Mouse (Mus musculus): ENCODE data around the gene Pla2g6. TPM values are rescaled to one million over a fixed set of nuclear protein-coding genes. Genes with fewer than 3 reads are reported as not detected.

The Pla2g6 gene
- polyA plus RNA-seq, 1 experiment from 2014 or later: 17.4 TPM

- Histone ChIP-seq H3K4me2 (replicated peaks; ENCODE audit: low read depth, low read length) (no peak overlapping the region), H3K27me3 (ENCODE audit: control insufficient read depth, insufficient read depth, low read length) (peaks cover 5% of the 10 kb centered on the region; the same call in 1 of the 2 replicates), H3K9me3 (ENCODE audit: control insufficient read depth, low read depth, low read length) (no peaks in the 10 kb centered on the region), H3K36me3 (ENCODE audit: control insufficient read depth, insufficient read depth, low read length) (no peaks in the 10 kb centered on the region), H3K4me3 (ENCODE audit: low read depth, low read length) (no peak overlapping the region), H3K9ac (replicated peaks; ENCODE audit: low read depth, low read length) (no peak overlapping the region), H3K4me1 (ENCODE audit: control insufficient read depth, insufficient read depth, low read length) (0 out of 2 replicates have a peak, but pooled peaks cover 3% of the 10 kb centered on the region), H3K27ac (ENCODE audit: low read length) (no peak overlapping the region)
- ATAC-seq (ENCODE audit: insufficient number of reproducible peaks, insufficient read depth, low FRiP score, low read depth): no peak
- 27% methylated on average over 17 of the region's 17 CpGs for WGBS
Observed at GRCm38 (mm10) chr15:79258521-79258920, 69.7 kb downstream of the Pla2g6 start.

- Histone ChIP-seq H3K27ac (ENCODE audit: low read length) (no peak within 1 kb of the TSS), H3K27me3 (ENCODE audit: control insufficient read depth, insufficient read depth, low read length) (0 out of 2 replicates have a peak, but pooled peaks cover 6% of the 10 kb centered on the region), H3K36me3 (ENCODE audit: control insufficient read depth, insufficient read depth, low read length) (no peaks in the 10 kb centered on the region), H3K4me2 (replicated peaks; ENCODE audit: low read depth, low read length) (no peak within 1 kb of the TSS), H3K9ac (replicated peaks; ENCODE audit: low read depth, low read length) (no peak within 1 kb of the TSS), H3K4me1 (ENCODE audit: control insufficient read depth, insufficient read depth, low read length) (0 out of 2 replicates have a peak, but pooled peaks cover 8% of the 10 kb centered on the region), H3K9me3 (ENCODE audit: control insufficient read depth, low read depth, low read length) (no peaks in the 10 kb centered on the region), H3K4me3 (ENCODE audit: low read depth, low read length) (no peak within 1 kb of the TSS)
- no peak for ATAC-seq (ENCODE audit: insufficient number of reproducible peaks, insufficient read depth, low FRiP score, low read depth)
- WGBS: 30% methylated on average over 3 of the region's 3 CpGs
Observed at GRCm38 (mm10) chr15:79254661-79255060, 73.5 kb downstream of the Pla2g6 start, which contains the start of gene Slc16a8. Gene Slc16a8, minus strand, starts transcription at chr15:79254761.

GRCm38 (mm10) chr15:79252580-79252979, 75.6 kb downstream of the Pla2g6 start:
- 0 out of 2 replicates have a peak, but pooled peaks cover 6% of the 10 kb centered on the region for H3K27me3 ChIP-seq (ENCODE audit: control insufficient read depth, insufficient read depth, low read length)
- peak overlapping the region; percentile 83 for H3K4me2 ChIP-seq (replicated peaks; ENCODE audit: low read depth, low read length)
- no peak for ATAC-seq (ENCODE audit: insufficient number of reproducible peaks, insufficient read depth, low FRiP score, low read depth)
- H3K9me3 ChIP-seq (ENCODE audit: control insufficient read depth, low read depth, low read length): no peaks in the 10 kb centered on the region
- peaks cover 7% of the 10 kb centered on the region; the same call in 1 of the 2 replicates for H3K36me3 ChIP-seq (ENCODE audit: control insufficient read depth, insufficient read depth, low read length)
- 32% methylated on average over 24 of the region's 24 CpGs for WGBS
- peak overlapping the region; percentile 47 for H3K9ac ChIP-seq (replicated peaks; ENCODE audit: low read depth, low read length)
- H3K27ac ChIP-seq (ENCODE audit: low read length): no peak overlapping the region
- peak overlapping the region; percentile 35 for H3K4me3 ChIP-seq (ENCODE audit: low read depth, low read length)
- H3K4me1 ChIP-seq (ENCODE audit: control insufficient read depth, insufficient read depth, low read length): 0 out of 2 replicates have a peak, but pooled peaks cover 8% of the 10 kb centered on the region

GRCm38 (mm10) chr15:79251781-79252491, 76.3 kb downstream of the Pla2g6 start:
- Histone ChIP-seq H3K27me3 (ENCODE audit: control insufficient read depth, insufficient read depth, low read length) (0 out of 2 replicates have a peak, but pooled peaks cover 6% of the 10 kb centered on the region), H3K4me1 (ENCODE audit: control insufficient read depth, insufficient read depth, low read length) (0 out of 2 replicates have a peak, but pooled peaks cover 8% of the 10 kb centered on the region), H3K4me3 (ENCODE audit: low read depth, low read length) (peak overlapping the region; percentile 35), H3K4me2 (replicated peaks; ENCODE audit: low read depth, low read length) (peak overlapping the region; percentile 83), H3K36me3 (ENCODE audit: control insufficient read depth, insufficient read depth, low read length) (peaks cover 8% of the 10 kb centered on the region; the same call in 1 of the 2 replicates), H3K9me3 (ENCODE audit: control insufficient read depth, low read depth, low read length) (no peaks in the 10 kb centered on the region), H3K27ac (ENCODE audit: low read length) (no peak overlapping the region), H3K9ac (replicated peaks; ENCODE audit: low read depth, low read length) (peak overlapping the region; percentile 47)
- peak; percentile 50 for ATAC-seq (ENCODE audit: insufficient number of reproducible peaks, insufficient read depth, low FRiP score, low read depth)
- 2% methylated on average over 61 of the region's 61 CpGs for WGBS

- 56% methylated on average over 7 of the region's 7 CpGs for WGBS
- H3K4me3 ChIP-seq (ENCODE audit: low read depth, low read length): no peak overlapping the region
- no peak overlapping the region for H3K9ac ChIP-seq (replicated peaks; ENCODE audit: low read depth, low read length)
- no peak overlapping the region for H3K4me2 ChIP-seq (replicated peaks; ENCODE audit: low read depth, low read length)
- H3K27me3 ChIP-seq (ENCODE audit: control insufficient read depth, insufficient read depth, low read length): 0 out of 2 replicates have a peak, but pooled peaks cover 6% of the 10 kb centered on the region
- H3K27ac ChIP-seq (ENCODE audit: low read length): no peak overlapping the region
- H3K4me1 ChIP-seq (ENCODE audit: control insufficient read depth, insufficient read depth, low read length): 0 out of 2 replicates have a peak, but pooled peaks cover 8% of the 10 kb centered on the region
- ATAC-seq (ENCODE audit: insufficient number of reproducible peaks, insufficient read depth, low FRiP score, low read depth): no peak
- H3K9me3 ChIP-seq (ENCODE audit: control insufficient read depth, low read depth, low read length): no peaks in the 10 kb centered on the region
- peaks cover 8% of the 10 kb centered on the region; the same call in 1 of the 2 replicates for H3K36me3 ChIP-seq (ENCODE audit: control insufficient read depth, insufficient read depth, low read length)
Observed at GRCm38 (mm10) chr15:79251168-79251567, 77.0 kb downstream of the Pla2g6 start.

- H3K4me1 ChIP-seq (ENCODE audit: control insufficient read depth, insufficient read depth, low read length): 0 out of 2 replicates have a peak, but pooled peaks cover 8% of the 10 kb centered on the region
- H3K9ac ChIP-seq (replicated peaks; ENCODE audit: low read depth, low read length): no peak overlapping the region
- peaks cover 14% of the 10 kb centered on the region for H3K36me3 ChIP-seq (ENCODE audit: control insufficient read depth, insufficient read depth, low read length)
- H3K4me2 ChIP-seq (replicated peaks; ENCODE audit: low read depth, low read length): no peak overlapping the region
- 0 out of 2 replicates have a peak, but pooled peaks cover 6% of the 10 kb centered on the region for H3K27me3 ChIP-seq (ENCODE audit: control insufficient read depth, insufficient read depth, low read length)
- no peak for ATAC-seq (ENCODE audit: insufficient number of reproducible peaks, insufficient read depth, low FRiP score, low read depth)
- H3K27ac ChIP-seq (ENCODE audit: low read length): no peak overlapping the region
- 76% methylated on average over 2 of the region's 2 CpGs for WGBS
- no peaks in the 10 kb centered on the region for H3K9me3 ChIP-seq (ENCODE audit: control insufficient read depth, low read depth, low read length)
- no peak overlapping the region for H3K4me3 ChIP-seq (ENCODE audit: low read depth, low read length)
Observed at GRCm38 (mm10) chr15:79250236-79250635, 78.0 kb downstream of the Pla2g6 start.

GRCm38 (mm10) chr15:79245321-79245720, 82.9 kb downstream of the Pla2g6 start:
- H3K36me3 ChIP-seq (ENCODE audit: control insufficient read depth, insufficient read depth, low read length): peaks cover 35% of the 10 kb centered on the region
- 88% methylated on average over 3 of the region's 3 CpGs for WGBS
- no peak overlapping the region for H3K9ac ChIP-seq (replicated peaks; ENCODE audit: low read depth, low read length)
- H3K4me1 ChIP-seq (ENCODE audit: control insufficient read depth, insufficient read depth, low read length): no peaks in the 10 kb centered on the region
- H3K4me3 ChIP-seq (ENCODE audit: low read depth, low read length): no peak overlapping the region
- H3K9me3 ChIP-seq (ENCODE audit: control insufficient read depth, low read depth, low read length): no peaks in the 10 kb centered on the region
- no peak for ATAC-seq (ENCODE audit: insufficient number of reproducible peaks, insufficient read depth, low FRiP score, low read depth)
- no peak overlapping the region for H3K4me2 ChIP-seq (replicated peaks; ENCODE audit: low read depth, low read length)
- no peaks in the 10 kb centered on the region for H3K27me3 ChIP-seq (ENCODE audit: control insufficient read depth, insufficient read depth, low read length)
- H3K27ac ChIP-seq (ENCODE audit: low read length): no peak overlapping the region

- Histone ChIP-seq H3K4me3 (ENCODE audit: low read depth, low read length) (no peak overlapping the region), H3K27me3 (ENCODE audit: control insufficient read depth, insufficient read depth, low read length) (no peaks in the 10 kb centered on the region), H3K27ac (ENCODE audit: low read length) (no peak overlapping the region), H3K36me3 (ENCODE audit: control insufficient read depth, insufficient read depth, low read length) (peaks cover 43% of the 10 kb centered on the region), H3K9ac (replicated peaks; ENCODE audit: low read depth, low read length) (no peak overlapping the region), H3K9me3 (ENCODE audit: control insufficient read depth, low read depth, low read length) (no peaks in the 10 kb centered on the region), H3K4me2 (replicated peaks; ENCODE audit: low read depth, low read length) (no peak overlapping the region), H3K4me1 (ENCODE audit: control insufficient read depth, insufficient read depth, low read length) (no peaks in the 10 kb centered on the region)
- 81% methylated on average over 7 of the region's 7 CpGs for WGBS
- no peak for ATAC-seq (ENCODE audit: insufficient number of reproducible peaks, insufficient read depth, low FRiP score, low read depth)
Observed at GRCm38 (mm10) chr15:79244071-79244893, 83.9 kb downstream of the Pla2g6 start.

Data from stomach, embryonic 14.5 days (tissue).